16 mouse cellular contexts compared by ENCODE assay signal in the genomic region with DNA sequence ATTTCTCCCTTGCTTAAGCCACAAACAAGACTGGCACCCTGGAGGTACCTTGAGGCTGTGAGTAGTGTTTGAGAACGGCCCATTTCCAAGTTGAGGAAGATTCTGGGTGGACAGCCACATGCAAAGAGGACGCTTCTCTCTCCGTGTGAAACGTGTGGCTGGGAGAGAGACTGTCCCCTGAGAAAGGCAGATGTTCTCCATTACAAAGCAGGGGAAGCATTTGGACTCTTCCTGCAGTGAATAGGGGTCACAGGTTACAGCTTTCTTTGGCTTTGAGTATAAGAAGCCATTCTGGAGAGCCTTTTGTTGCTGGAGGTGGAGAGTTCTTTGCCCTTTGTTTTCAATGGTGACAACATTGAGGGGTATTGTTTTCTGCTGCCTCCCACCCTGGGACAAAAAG. TPM values are rescaled to one million over a fixed set of nuclear protein-coding genes. Genes with fewer than 3 reads are reported as not detected.
A peak's percentile ranks its signal among the peaks of the same experiment; 100 is the strongest.
DNase-seq lines count a peak whose midpoint lies in the region; ATAC-seq and TF ChIP-seq lines count a peak whose summit lies in the region.
"Had no signal": no experiment of that assay in that cellular context is flagged by ENCODE, and none has a peak within 500 bp of the region (broad histone marks: within the 10 kb centered on the region; RNA-seq: fewer than 3 reads in every experiment).

No protein-coding gene starts in this region.

- intact Hi-C loops in heart, postnatal 14 days (cut with DNase I), result no loop called here

- no peak overlapping the region for H3K4me2 ChIP-seq in heart, embryonic 12.5 days
- no peak overlapping the region for H3K4me2 ChIP-seq in kidney, embryonic 16.5 days (replicated peaks; ENCODE audit: low read depth, low read length)
- no peak overlapping the region for H3K4me2 ChIP-seq in forebrain, embryonic 12.5 days
- H3K4me2 ChIP-seq: embryonic facial prominence, embryonic 12.5 days; hindbrain, embryonic 15.5 days; liver, embryonic 13.5 days had no signal

- no peak for TF ChIP-seq POLR2A in ES-Bruce4 (IDR thresholded peaks at IDR 0.05; ENCODE audit: insufficient read depth, low read length)

- H3K9ac ChIP-seq in heart, embryonic 12.5 days, result no peak overlapping the region
- no peak overlapping the region for H3K9ac ChIP-seq in kidney, embryonic 16.5 days (replicated peaks; ENCODE audit: low read length)
- no peak overlapping the region for H3K9ac ChIP-seq in ES-Bruce4 (ENCODE audit: low read depth, poor library complexity, severe bottlenecking)
- no peak overlapping the region for H3K9ac ChIP-seq in forebrain, embryonic 12.5 days
- H3K9ac ChIP-seq: embryonic facial prominence, embryonic 12.5 days; hindbrain, embryonic 15.5 days; liver, embryonic 13.5 days had no signal

- H3K36me3 ChIP-seq in heart, embryonic 12.5 days, result peaks cover 6% of the 10 kb centered on the region; the same call in 1 of the 2 replicates
- H3K36me3 ChIP-seq in kidney, embryonic 16.5 days (ENCODE audit: insufficient read depth, low read length), result no peaks in the 10 kb centered on the region
- no peaks in the 10 kb centered on the region for H3K36me3 ChIP-seq in ES-Bruce4 (ENCODE audit: control insufficient read depth, insufficient read depth, low read length, poor library complexity, severe bottlenecking)
- no peaks in the 10 kb centered on the region for H3K36me3 ChIP-seq in forebrain, embryonic 12.5 days (replicated peaks)
- H3K36me3 ChIP-seq: embryonic facial prominence, embryonic 12.5 days; hindbrain, embryonic 15.5 days; liver, embryonic 13.5 days had no signal

- peak overlapping the region; percentile 7; the same call in 1 of the 2 replicates for H3K27ac ChIP-seq in heart, embryonic 12.5 days (ENCODE audit: poor library complexity, severe bottlenecking)
- H3K27ac ChIP-seq in kidney, embryonic 16.5 days (ENCODE audit: low read length), result peak overlapping the region; percentile 16; the same call in 1 of the 2 replicates
- H3K27ac ChIP-seq in ES-Bruce4 (ENCODE audit: insufficient read depth, low read length), result peak overlapping the region; percentile 65
- peak overlapping the region; percentile 42 for H3K27ac ChIP-seq in brown adipose tissue, adult 24 weeks (replicated peaks; ENCODE audit: low read depth, low read length)
- H3K27ac ChIP-seq in forebrain, embryonic 12.5 days, result no peak overlapping the region
- H3K27ac ChIP-seq: hindbrain, embryonic 15.5 days; liver, embryonic 13.5 days had no signal

- H3K27me3 ChIP-seq in heart, embryonic 12.5 days (replicated peaks), result no peaks in the 10 kb centered on the region
- no peaks in the 10 kb centered on the region for H3K27me3 ChIP-seq in kidney, embryonic 16.5 days (ENCODE audit: insufficient read depth, low read length)
- H3K27me3 ChIP-seq in ES-Bruce4 (ENCODE audit: control insufficient read depth, insufficient read depth, low read length, poor library complexity, severe bottlenecking), result no peaks in the 10 kb centered on the region
- H3K27me3 ChIP-seq in forebrain, embryonic 12.5 days, result no peaks in the 10 kb centered on the region
- H3K27me3 ChIP-seq: embryonic facial prominence, embryonic 12.5 days; hindbrain, embryonic 15.5 days; liver, embryonic 13.5 days had no signal

- H3K9me3 ChIP-seq in heart, embryonic 12.5 days (replicated peaks), result no peaks in the 10 kb centered on the region
- H3K9me3 ChIP-seq in kidney, embryonic 16.5 days (ENCODE audit: low read length), result no peaks in the 10 kb centered on the region
- no peaks in the 10 kb centered on the region for H3K9me3 ChIP-seq in ES-Bruce4 (replicated peaks; ENCODE audit: control insufficient read depth, insufficient read depth, low read length, poor library complexity, severe bottlenecking)
- H3K9me3 ChIP-seq in forebrain, embryonic 12.5 days, result no peaks in the 10 kb centered on the region
- H3K9me3 ChIP-seq: embryonic facial prominence, embryonic 12.5 days; hindbrain, embryonic 15.5 days; liver, embryonic 13.5 days had no signal

- 46% methylated on average over 4 of the region's 4 CpGs for WGBS in heart, embryonic 12.5 days
- 35% methylated on average over 4 of the region's 4 CpGs for WGBS in kidney, embryonic 16.5 days
- 6% methylated on average over 4 of the region's 4 CpGs for WGBS in forebrain, embryonic 12.5 days

- no peak overlapping the region for H3K4me3 ChIP-seq in heart, embryonic 12.5 days
- no peak overlapping the region for H3K4me3 ChIP-seq in kidney, embryonic 16.5 days (ENCODE audit: low read length)
- H3K4me3 ChIP-seq in ES-Bruce4 (ENCODE audit: low read depth, low read length), result no peak overlapping the region
- H3K4me3 ChIP-seq in brown adipose tissue, adult 24 weeks (ENCODE audit: insufficient read depth, low read depth, low read length), result no peak overlapping the region
- H3K4me3 ChIP-seq in forebrain, embryonic 12.5 days (replicated peaks), result no peak overlapping the region
- H3K4me3 ChIP-seq: embryonic facial prominence, embryonic 12.5 days; hindbrain, embryonic 15.5 days; layer of hippocampus, adult 2 months; liver, embryonic 13.5 days had no signal

- H3K4me1 ChIP-seq in heart, embryonic 12.5 days (replicated peaks), result peaks cover 65% of the 10 kb centered on the region
- peaks cover 26% of the 10 kb centered on the region for H3K4me1 ChIP-seq in kidney, embryonic 16.5 days (ENCODE audit: insufficient read depth, low read length)
- peaks cover 7% of the 10 kb centered on the region for H3K4me1 ChIP-seq in ES-Bruce4 (ENCODE audit: control insufficient read depth, insufficient read depth, low read length)
- peaks cover 18% of the 10 kb centered on the region for H3K4me1 ChIP-seq in brown adipose tissue, adult 24 weeks (ENCODE audit: control insufficient read depth, insufficient read depth, insufficient read length, low read length)
- peaks cover 6% of the 10 kb centered on the region; the same call in 1 of the 2 replicates for H3K4me1 ChIP-seq in forebrain, embryonic 12.5 days
- H3K4me1 ChIP-seq: liver, embryonic 13.5 days had no signal

- ATAC-seq in heart, embryonic 12.5 days (ENCODE audit: insufficient number of reproducible peaks, low FRiP score), result no peak
- ATAC-seq in kidney, embryonic 16.5 days (ENCODE audit: low FRiP score, low TSS enrichment), result no peak
- no peak for ATAC-seq in forebrain, embryonic 12.5 days (ENCODE audit: low FRiP score)
- no peak for ATAC-seq in granulocyte monocyte progenitor cell, adult 5-6 weeks (replicated peaks; ENCODE audit: poor library complexity, severe bottlenecking)
- ATAC-seq: intestine, postnatal 0 days had no signal

- DNase-seq in heart, postnatal 14 days, result no peak
- DNase-seq in kidney, postnatal 14 days, result no peak
- DNase-seq: adrenal gland, postnatal 10 days; cerebellum, adult 9-11 months; liver, embryonic 13.5 days; right cerebral cortex, postnatal 4 days had no signal

- TF ChIP-seq EP300 in ES-Bruce4 (IDR thresholded peaks at IDR 0.05; ENCODE audit: insufficient read depth, low read depth, low read length), result peak; percentile 95

- no peak for TF ChIP-seq CTCF in ES-Bruce4 (IDR thresholded peaks at IDR 0.05; ENCODE audit: low read depth, low read length)

RNA-seq across cellular contexts. Expression of gene Akap2, which starts 48.3 kb away (rescaled TPM):
- 50.1 and 50.3 TPM in 2 replicates for polyA plus RNA-seq in heart, embryonic 12.5 days (2016; fragmentation: Nextera tagmentation; extraction: Ambion mirVana)
- total RNA-seq in heart, postnatal 14 days (2021), result 100 to 1,000 TPM; 110 to 116 TPM
- polyA plus RNA-seq in kidney, embryonic 16.5 days (2015; fragmentation: Nextera tagmentation; extraction: Ambion mirVana), result 28.2 and 28.4 TPM in 2 replicates
- polyA plus RNA-seq in ES-Bruce4 (2011; ENCODE audit: insufficient read depth, insufficient read length, low read depth, missing spikeins), result 91.4 and 96.5 TPM in 2 replicates
- 30.6 and 41.6 TPM in 2 replicates for polyA plus RNA-seq in brown adipose tissue, adult 24 weeks (2012; ENCODE audit: insufficient read depth, insufficient read length, missing spikeins)
- 12.4 and 12.5 TPM in 2 replicates for polyA plus RNA-seq in forebrain, embryonic 12.5 days (2016; fragmentation: Nextera tagmentation; extraction: Ambion mirVana)
- total RNA-seq in granulocyte monocyte progenitor cell, adult 5-6 weeks (2014; fragmentation: Nextera tagmentation), result not detected in 2 replicates
- total RNA-seq in granulocyte monocyte progenitor cell, adult 5-6 weeks (2017), result not detected in 2 replicates
